ENCODE assay signal across 16 mouse cellular contexts in genomic region chr5:62815741-62816140, GRCm38 (mm10). TPM values are rescaled to one million over a fixed set of nuclear protein-coding genes. Genes with fewer than 3 reads are reported as not detected.
A peak's percentile ranks its signal among the peaks of the same experiment; 100 is the strongest.
DNase-seq lines count a peak whose midpoint lies in the region; ATAC-seq lines count a peak whose summit lies in the region.
"Had no signal": no experiment of that assay in that cellular context is flagged by ENCODE, and none has a peak within 500 bp of the region (broad histone marks: within the 10 kb centered on the region; RNA-seq: fewer than 3 reads in every experiment).

No protein-coding gene starts in this region.

- H3K4me3 ChIP-seq in midbrain, embryonic 13.5 days (replicated peaks), result no peak overlapping the region
- H3K4me3 ChIP-seq: heart, adult 2 months; limb, embryonic 12.5 days; neural tube, embryonic 12.5 days had no signal

- intact Hi-C loops in heart, postnatal 36 days (cut with DNase I), result no loop called here

- no peak overlapping the region for H3K4me2 ChIP-seq in midbrain, embryonic 13.5 days (replicated peaks)
- H3K4me2 ChIP-seq: hindbrain, embryonic 14.5 days; limb, embryonic 12.5 days; midbrain, embryonic 11.5 days; neural tube, embryonic 12.5 days had no signal

- H3K27ac ChIP-seq in midbrain, embryonic 13.5 days, result no peak overlapping the region
- H3K27ac ChIP-seq: heart, adult 2 months; hindbrain, embryonic 14.5 days; limb, embryonic 12.5 days; neural tube, embryonic 12.5 days had no signal

- no peaks in the 10 kb centered on the region for H3K27me3 ChIP-seq in splenic B cell, adult 2 months (ENCODE audit: control insufficient read depth, insufficient read depth, low read length, poor library complexity, severe bottlenecking)
- no peaks in the 10 kb centered on the region for H3K27me3 ChIP-seq in midbrain, embryonic 13.5 days
- H3K27me3 ChIP-seq: limb, embryonic 12.5 days; neural tube, embryonic 12.5 days had no signal

- ATAC-seq in granulocyte monocyte progenitor cell, adult 5-6 weeks (replicated peaks; ENCODE audit: poor library complexity, severe bottlenecking), result peak; percentile 97
- ATAC-seq in midbrain, embryonic 13.5 days, result no peak

- no peak overlapping the region for H3K9ac ChIP-seq in midbrain, embryonic 13.5 days (replicated peaks)
- H3K9ac ChIP-seq: hindbrain, embryonic 14.5 days; limb, embryonic 12.5 days; neural tube, embryonic 12.5 days had no signal

- 87% methylated on average over 1 of the region's 1 CpGs for WGBS in midbrain, embryonic 13.5 days

- peak; percentile 36 for DNase-seq in lung, postnatal 36 days
- DNase-seq in lung, postnatal 4 days, result no peak
- peak; percentile 75 for DNase-seq in CD4-positive, CD25-positive, alpha-beta regulatory T cell, adult 2 months (ENCODE audit: low read depth, low spot score)
- DNase-seq in splenic B cell, adult 2 months (ENCODE audit: low read depth, low spot score), result peak; percentile 69
- no peak for DNase-seq in layer of hippocampus, postnatal 10 days (ENCODE audit: low spot score in 2 of 2)
- no peak for DNase-seq in heart, postnatal 36 days
- DNase-seq: heart, adult 2 months; kidney, adult 9 months; lung, adult 2 months; retina, postnatal 1 day had no signal

- H3K9me3 ChIP-seq in midbrain, embryonic 13.5 days, result no peaks in the 10 kb centered on the region
- H3K9me3 ChIP-seq: limb, embryonic 12.5 days; neural tube, embryonic 12.5 days had no signal

- no peaks in the 10 kb centered on the region for H3K4me1 ChIP-seq in midbrain, embryonic 13.5 days (replicated peaks)
- H3K4me1 ChIP-seq: limb, embryonic 12.5 days; neural tube, embryonic 12.5 days had no signal

- no peaks in the 10 kb centered on the region for H3K36me3 ChIP-seq in splenic B cell, adult 2 months (ENCODE audit: control insufficient read depth, insufficient read depth, low read length, poor library complexity, severe bottlenecking)
- no peaks in the 10 kb centered on the region for H3K36me3 ChIP-seq in midbrain, embryonic 13.5 days
- H3K36me3 ChIP-seq: limb, embryonic 12.5 days; neural tube, embryonic 12.5 days had no signal

RNA-seq across cellular contexts. Expression of gene Dthd1, which starts 2.1 kb away (rescaled TPM):
- not detected in 2 replicates for total RNA-seq in granulocyte monocyte progenitor cell, adult 5-6 weeks (2014; fragmentation: Nextera tagmentation)
- not detected in 2 replicates for total RNA-seq in granulocyte monocyte progenitor cell, adult 5-6 weeks (2017)
- under 1 TPM; 0.27 to 0.34 TPM for total RNA-seq in layer of hippocampus, postnatal 10 days (2021)
- not detected for total RNA-seq in heart, postnatal 36 days (2021)
- not detected in 2 replicates for polyA plus RNA-seq in midbrain, embryonic 13.5 days (2015; fragmentation: Nextera tagmentation; extraction: Ambion mirVana)
- total RNA-seq: heart, adult 2 months had no signal
- polyA plus RNA-seq: heart, adult 2 months; hindbrain, embryonic 14.5 days; limb, embryonic 12.5 days; lung, adult 2 months; midbrain, embryonic 11.5 days; neural tube, embryonic 12.5 days had no signal

RNA-seq across cellular contexts. Expression of gene Arap2, which starts 49.8 kb away (rescaled TPM):
- 53.5 and 76.2 TPM in 2 replicates for total RNA-seq in granulocyte monocyte progenitor cell, adult 5-6 weeks (2014; fragmentation: Nextera tagmentation)
- 45.7 and 57.2 TPM in 2 replicates for total RNA-seq in granulocyte monocyte progenitor cell, adult 5-6 weeks (2017)
- total RNA-seq in layer of hippocampus, postnatal 10 days (2021), result 10 to 100 TPM; 36.4 to 50.9 TPM
- 1 to 10 TPM; 7.8 to 9.7 TPM for total RNA-seq in heart, postnatal 36 days (2021)
- polyA plus RNA-seq in midbrain, embryonic 13.5 days (2015; fragmentation: Nextera tagmentation; extraction: Ambion mirVana), result 1.0 and 2.5 TPM in 2 replicates

Comparison
In these comparisons a context has a peak if more than half of its experiments do, and no peak if none do; other contexts are left out.
1. DNase-seq: peak in lung, postnatal 36 days (single experiment), CD4-positive, CD25-positive, alpha-beta regulatory T cell, adult 2 months (single experiment) and splenic B cell, adult 2 months (single experiment); none in lung, postnatal 4 days (0 of 2), layer of hippocampus, postnatal 10 days (0 of 2) and heart, postnatal 36 days (0 of 2).